Mouse (Mus musculus): ENCODE measurements at regions not wholly inside any gene's neighbourhood (a gene's known extent, or its start where the extent isn't known, plus 50 kb on each side); places are given as distances from the start of the nearest gene placed in this dataset.

DNA sequence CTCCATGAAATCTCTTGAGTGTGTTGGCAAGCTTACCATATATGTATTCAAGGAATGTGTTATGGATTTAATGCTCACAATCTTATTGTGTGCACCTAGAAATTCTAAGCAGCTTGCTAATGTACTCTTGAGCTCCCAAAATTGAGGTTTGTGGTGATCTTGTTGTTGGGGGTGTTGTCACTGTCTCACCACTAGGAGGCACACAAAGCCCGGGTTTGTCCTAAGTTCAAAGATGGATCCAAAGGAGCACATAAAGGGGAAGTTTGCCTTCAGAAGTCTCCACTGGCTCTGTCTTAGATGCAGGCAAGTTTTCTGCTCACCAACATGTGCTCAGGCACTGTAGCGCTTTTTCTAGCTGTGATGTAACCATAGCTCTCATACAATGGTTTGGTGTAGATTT lies 151.8 kb downstream of the Mrgpra4 start:
- no peak for DNase-seq (ENCODE audit: low spot score in 2 of 2)

DNA sequence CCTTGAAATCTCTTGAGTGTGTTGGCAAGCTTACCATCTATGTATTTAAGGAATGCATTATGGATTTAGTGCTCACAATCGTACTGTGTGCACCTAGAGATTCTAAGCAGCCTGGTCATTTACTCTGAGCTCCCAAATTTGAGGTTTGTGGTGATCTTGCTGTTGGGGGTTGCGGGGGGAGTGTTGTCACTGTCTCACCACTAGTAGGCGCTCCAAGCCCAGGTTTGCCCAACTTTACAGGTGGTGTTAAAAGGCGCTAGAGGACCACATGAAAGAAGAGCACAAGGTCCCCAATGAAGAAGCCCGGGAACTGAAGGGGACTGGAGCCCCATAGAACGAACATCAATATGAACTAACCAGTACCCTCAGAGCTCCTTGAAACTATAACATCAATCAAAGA lies 180.2 kb upstream of the Mrgpra3 start:
- no peak for DNase-seq (ENCODE audit: low spot score in 2 of 2)

DNA sequence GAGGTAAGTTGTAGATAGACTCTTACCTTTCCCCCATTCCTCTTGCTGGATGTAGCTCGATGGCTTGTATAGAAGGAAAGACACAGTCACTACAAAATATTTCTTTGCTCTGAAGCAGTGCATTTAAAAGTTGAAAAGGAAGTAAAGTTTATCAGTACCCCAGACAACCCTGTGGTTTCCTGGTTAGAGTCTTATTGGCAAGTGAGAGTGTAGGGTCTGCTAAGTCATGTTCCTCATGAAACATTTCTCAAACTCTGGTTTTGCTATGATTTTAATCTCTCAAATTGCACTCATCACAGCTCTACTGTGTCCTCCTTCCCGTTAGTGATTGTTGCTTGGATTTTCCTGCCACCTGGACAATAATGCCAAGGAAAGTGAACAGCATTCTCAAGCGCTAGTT lies 146.4 kb upstream of the Mrgpra3 start:
- DNase-seq (ENCODE audit: low spot score in 2 of 2): no peak

DNA sequence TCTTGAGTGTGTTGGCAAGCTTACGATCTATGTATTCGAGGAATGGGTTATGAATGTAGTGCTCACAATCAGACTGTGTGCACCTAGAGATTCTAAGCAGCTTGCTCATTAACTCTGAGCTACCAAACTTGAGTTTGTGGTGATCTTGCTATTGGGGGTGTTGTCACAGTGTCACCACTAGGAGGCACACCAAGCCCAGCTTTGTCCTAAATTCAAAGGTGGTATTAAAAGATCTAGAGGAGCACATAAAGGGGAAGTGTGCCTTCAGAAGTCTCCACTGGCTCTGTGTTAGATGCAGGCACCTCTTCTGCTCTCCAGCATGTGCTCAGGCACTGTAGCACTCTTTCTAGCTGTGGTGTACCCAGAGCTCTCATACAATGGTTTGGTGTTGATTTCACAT lies 138.9 kb upstream of the Mrgpra3 start:
- DNase-seq (ENCODE audit: low spot score in 2 of 2): peak in 1 of 2 experiments; percentile 1

DNA sequence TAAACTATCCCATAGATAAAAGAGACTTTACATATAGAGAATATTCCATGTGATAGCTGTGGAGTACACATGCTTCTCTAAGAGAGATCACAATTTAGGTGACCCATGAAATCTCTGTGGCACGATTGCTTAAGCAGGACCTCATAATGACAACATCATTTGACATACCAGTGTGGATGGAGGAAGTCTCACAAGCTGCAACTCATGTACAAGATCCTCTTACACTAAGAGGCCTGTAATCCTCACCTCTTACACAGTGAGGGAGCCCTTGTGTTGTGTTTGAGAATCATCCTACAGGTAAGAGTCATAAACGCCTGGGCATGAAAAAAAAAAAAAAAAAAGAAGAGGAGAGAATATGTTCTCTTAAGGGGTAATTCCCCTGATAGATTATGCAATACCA lies 89.9 kb upstream of the Mrgpra3 start:
- DNase-seq (ENCODE audit: low spot score in 2 of 2): no peak

DNA sequence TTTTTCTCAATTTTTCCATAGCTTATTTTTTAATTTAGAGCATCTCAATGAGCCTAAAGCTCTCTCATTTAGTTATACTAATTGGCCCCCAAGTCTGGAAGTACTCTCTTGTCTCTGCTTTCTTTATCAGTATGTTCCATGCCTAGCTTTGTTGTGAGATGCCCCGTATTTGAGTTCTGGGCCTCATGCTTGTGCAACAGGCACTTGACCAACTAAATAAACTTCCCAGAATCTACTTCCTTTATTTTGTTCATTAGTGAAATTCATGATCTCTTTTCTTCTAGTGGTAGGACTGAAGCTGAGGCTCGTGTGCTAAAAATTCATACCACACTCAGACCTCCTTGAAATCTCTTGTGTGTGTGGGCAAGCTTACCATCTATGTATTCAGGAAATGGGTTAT lies 75.8 kb upstream of the Mrgpra3 start:
- no peak for DNase-seq (ENCODE audit: low spot score in 2 of 2)
